ENCODE assay signal across 8 mouse cellular contexts in the genomic region with DNA sequence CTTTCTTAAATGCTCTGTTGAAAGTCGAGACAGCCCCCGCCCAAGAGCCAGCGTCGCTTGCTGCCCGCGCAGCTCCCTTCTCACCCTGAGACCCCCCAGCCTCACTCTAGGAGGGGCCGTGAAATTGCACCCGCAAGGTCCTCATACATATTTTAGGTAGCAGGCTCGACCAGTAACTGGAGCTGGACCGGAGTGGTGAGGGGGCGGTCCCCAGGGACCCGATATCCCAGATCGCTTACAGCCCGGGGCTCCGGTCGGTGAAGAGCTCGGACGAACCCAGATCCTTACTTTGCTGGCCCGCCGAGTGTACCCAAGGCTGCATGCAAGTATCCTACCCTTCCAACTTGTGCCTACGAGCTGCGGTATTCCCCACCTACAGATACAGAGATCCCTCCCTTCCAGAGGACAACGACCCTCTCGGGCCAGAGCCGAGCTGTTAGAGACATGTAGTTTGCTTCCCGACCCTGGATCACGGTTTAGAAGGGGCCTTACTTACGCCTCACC.
DNase-seq lines count a peak whose midpoint lies in the region; ATAC-seq lines count a peak whose summit lies in the region.

No protein-coding gene starts in this region.

- intact Hi-C loops in left cerebral cortex, postnatal 4 days (cut with DNase I) = no loop called here

- peak overlapping the region; percentile 31 for H3K4me2 ChIP-seq in stomach, embryonic 14.5 days (replicated peaks; ENCODE audit: low read depth, low read length)

- peak overlapping the region; percentile 76 for H3K4me3 ChIP-seq in megakaryocyte, embryonic 14.5 days (replicated peaks)
- peak overlapping the region; percentile 45 for H3K4me3 ChIP-seq in forebrain, embryonic 10.5 days
- peak overlapping the region; percentile 41 for H3K4me3 ChIP-seq in limb, embryonic 10.5 days
- H3K4me3 ChIP-seq in stomach, embryonic 14.5 days (ENCODE audit: low read depth, low read length) = peak overlapping the region; percentile 32

- peak; percentile 49 for DNase-seq in forebrain, embryonic 10.5 days (ENCODE audit: extremely low spot score, low spot score)
- peak; percentile 60 for DNase-seq in limb, embryonic 10.5 days (ENCODE audit: low spot score)
- DNase-seq in right cerebral cortex, postnatal 25 days = no peak
- no peak for DNase-seq in left cerebral cortex, postnatal 4 days

- H3K27me3 ChIP-seq in megakaryocyte, embryonic 14.5 days (replicated peaks) = peaks cover 99% of the 10 kb centered on the region
- H3K27me3 ChIP-seq in forebrain, embryonic 10.5 days (ENCODE audit: poor library complexity, severe bottlenecking) = peaks cover 100% of the 10 kb centered on the region
- peaks cover 100% of the 10 kb centered on the region for H3K27me3 ChIP-seq in limb, embryonic 10.5 days (ENCODE audit: low read depth, poor library complexity, severe bottlenecking)
- H3K27me3 ChIP-seq in stomach, embryonic 14.5 days (ENCODE audit: control insufficient read depth, insufficient read depth, low read length) = peaks cover 64% of the 10 kb centered on the region

- WGBS in forebrain, embryonic 10.5 days = under 1% methylated on average over 28 of the region's 28 CpGs
- WGBS in limb, embryonic 10.5 days = under 1% methylated on average over 28 of the region's 28 CpGs
- WGBS in stomach, embryonic 14.5 days = under 1% methylated on average over 28 of the region's 28 CpGs

- no peaks in the 10 kb centered on the region for H3K36me3 ChIP-seq in megakaryocyte, embryonic 14.5 days (replicated peaks; ENCODE audit: low read length)
- no peaks in the 10 kb centered on the region for H3K36me3 ChIP-seq in forebrain, embryonic 10.5 days (replicated peaks)
- no peaks in the 10 kb centered on the region for H3K36me3 ChIP-seq in limb, embryonic 10.5 days
- H3K36me3 ChIP-seq in stomach, embryonic 14.5 days (ENCODE audit: control insufficient read depth, insufficient read depth, low read length) = no peaks in the 10 kb centered on the region

- no peak for ATAC-seq in megakaryocyte, adult 5-6 weeks (ENCODE audit: poor library complexity, severe bottlenecking)
- no peak for ATAC-seq in stomach, embryonic 14.5 days (ENCODE audit: insufficient number of reproducible peaks, insufficient read depth, low FRiP score, low read depth)
- ATAC-seq in erythroblast, adult 5-6 weeks (replicated peaks; ENCODE audit: low FRiP score, poor library complexity, severe bottlenecking) = no peak

- H3K9ac ChIP-seq in stomach, embryonic 14.5 days (replicated peaks; ENCODE audit: low read depth, low read length) = no peak overlapping the region

- peaks cover 84% of the 10 kb centered on the region for H3K4me1 ChIP-seq in megakaryocyte, embryonic 14.5 days
- peaks cover 79% of the 10 kb centered on the region for H3K4me1 ChIP-seq in forebrain, embryonic 10.5 days
- H3K4me1 ChIP-seq in limb, embryonic 10.5 days = peaks cover 67% of the 10 kb centered on the region
- H3K4me1 ChIP-seq in stomach, embryonic 14.5 days (ENCODE audit: control insufficient read depth, insufficient read depth, low read length) = peaks cover 13% of the 10 kb centered on the region

- no peaks in the 10 kb centered on the region for H3K9me3 ChIP-seq in megakaryocyte, embryonic 14.5 days
- no peaks in the 10 kb centered on the region for H3K9me3 ChIP-seq in forebrain, embryonic 10.5 days
- H3K9me3 ChIP-seq in limb, embryonic 10.5 days (replicated peaks) = no peaks in the 10 kb centered on the region
- H3K9me3 ChIP-seq in stomach, embryonic 14.5 days (ENCODE audit: control insufficient read depth, low read depth, low read length) = no peaks in the 10 kb centered on the region

- 0 out of 2 replicates have a peak overlapping the region, but pooled peaks have one; percentile 17 for H3K27ac ChIP-seq in forebrain, embryonic 10.5 days
- H3K27ac ChIP-seq in limb, embryonic 10.5 days = no peak overlapping the region
- no peak overlapping the region for H3K27ac ChIP-seq in stomach, embryonic 14.5 days (ENCODE audit: low read length)

Comparison
In these comparisons a context has a peak if more than half of its experiments do, and no peak if none do; other contexts are left out.
1. DNase-seq: peak in forebrain, embryonic 10.5 days (single experiment) and limb, embryonic 10.5 days (single experiment); none in right cerebral cortex, postnatal 25 days (single experiment) and left cerebral cortex, postnatal 4 days (single experiment).
2. Peak in every context shown above with its lines, with median percentiles within 50 percentile points of each other: H3K4me3 ChIP-seq.